Mouse (Mus musculus): ENCODE results near the gene Crip1. TPM values are rescaled to one million over a fixed set of nuclear protein-coding genes. Genes with fewer than 3 reads are reported as not detected.

Gene Crip1
- polyA plus RNA-seq, 1 experiment from 2014 or later, result 148 TPM

- peaks cover 58% of the 10 kb centered on the region for H3K36me3 ChIP-seq (ENCODE audit: control insufficient read depth, insufficient read depth, low read length)
- H3K27ac ChIP-seq (ENCODE audit: low read depth, low read length), result no peak overlapping the region
- ATAC-seq (replicated peaks; ENCODE audit: low FRiP score), result no peak
- H3K27me3 ChIP-seq (replicated peaks; ENCODE audit: control insufficient read depth, insufficient read depth, low read length), result peaks cover 11% of the 10 kb centered on the region
- DNase-seq (ENCODE audit: low spot score), result no peak
- no peak overlapping the region for H3K4me3 ChIP-seq (ENCODE audit: low read depth, low read length)
- H3K9ac ChIP-seq (ENCODE audit: low read depth, low read length), result no peak overlapping the region
- no peak overlapping the region for H3K4me2 ChIP-seq
- no peaks in the 10 kb centered on the region for H3K9me3 ChIP-seq (ENCODE audit: control insufficient read depth, low read length)
- H3K4me1 ChIP-seq (replicated peaks; ENCODE audit: control insufficient read depth, insufficient read depth, low read length), result peaks cover 11% of the 10 kb centered on the region
- whole genome bisulfite sequencing, result 92% methylated on average over 17 of the region's 17 CpGs
Observed at GRCm38 (mm10) chr12:113136492-113137020, 9.6 kb upstream of the Crip1 start.

GRCm38 (mm10) chr12:113137260-113138213 is 8.6 kb upstream of the Crip1 start:
- Histone ChIP-seq H3K4me2 (no peak overlapping the region), H3K27me3 (replicated peaks; ENCODE audit: control insufficient read depth, insufficient read depth, low read length) (peaks cover 21% of the 10 kb centered on the region), H3K9ac (ENCODE audit: low read depth, low read length) (no peak overlapping the region), H3K4me1 (replicated peaks; ENCODE audit: control insufficient read depth, insufficient read depth, low read length) (peaks cover 18% of the 10 kb centered on the region), H3K4me3 (ENCODE audit: low read depth, low read length) (no peak overlapping the region), H3K27ac (ENCODE audit: low read depth, low read length) (no peak overlapping the region), H3K9me3 (ENCODE audit: control insufficient read depth, low read length) (no peaks in the 10 kb centered on the region), H3K36me3 (ENCODE audit: control insufficient read depth, insufficient read depth, low read length) (peaks cover 49% of the 10 kb centered on the region)
- 83% methylated on average over 18 of the region's 18 CpGs for WGBS
- ATAC-seq (replicated peaks; ENCODE audit: low FRiP score) (no peak), DNase-seq (ENCODE audit: low spot score) (no peak)

- Histone ChIP-seq H3K9me3 (ENCODE audit: control insufficient read depth, low read length) (no peaks in the 10 kb centered on the region), H3K36me3 (ENCODE audit: control insufficient read depth, insufficient read depth, low read length) (peaks cover 42% of the 10 kb centered on the region), H3K27ac (ENCODE audit: low read depth, low read length) (no peak overlapping the region), H3K27me3 (replicated peaks; ENCODE audit: control insufficient read depth, insufficient read depth, low read length) (peaks cover 26% of the 10 kb centered on the region), H3K4me2 (no peak overlapping the region), H3K9ac (ENCODE audit: low read depth, low read length) (no peak overlapping the region), H3K4me3 (ENCODE audit: low read depth, low read length) (no peak overlapping the region), H3K4me1 (replicated peaks; ENCODE audit: control insufficient read depth, insufficient read depth, low read length) (peaks cover 21% of the 10 kb centered on the region)
- no peak for ATAC-seq (replicated peaks; ENCODE audit: low FRiP score)
- no peak for DNase-seq (ENCODE audit: low spot score)
- WGBS, result 77% methylated on average over 6 of the region's 6 CpGs
Observed at GRCm38 (mm10) chr12:113138291-113138690, 7.8 kb upstream of the Crip1 start.

GRCm38 (mm10) chr12:113138901-113139864 is 6.9 kb upstream of the Crip1 start:
- Histone ChIP-seq H3K9ac (ENCODE audit: low read depth, low read length) (0 out of 2 replicates have a peak overlapping the region, but pooled peaks have one; percentile 34), H3K4me2 (peak overlapping the region; percentile 94), H3K9me3 (ENCODE audit: control insufficient read depth, low read length) (no peaks in the 10 kb centered on the region), H3K4me1 (replicated peaks; ENCODE audit: control insufficient read depth, insufficient read depth, low read length) (peaks cover 21% of the 10 kb centered on the region), H3K27me3 (replicated peaks; ENCODE audit: control insufficient read depth, insufficient read depth, low read length) (peaks cover 28% of the 10 kb centered on the region), H3K4me3 (ENCODE audit: low read depth, low read length) (peak overlapping the region; percentile 65), H3K36me3 (ENCODE audit: control insufficient read depth, insufficient read depth, low read length) (peaks cover 33% of the 10 kb centered on the region), H3K27ac (ENCODE audit: low read depth, low read length) (no peak overlapping the region)
- WGBS, result 57% methylated on average over 11 of the region's 11 CpGs
- DNase-seq (ENCODE audit: low spot score) (no peak), ATAC-seq (replicated peaks; ENCODE audit: low FRiP score) (no peak)

GRCm38 (mm10) chr12:113139908-113140615 is 6.1 kb upstream of the Crip1 start, which contains the start of gene Crip2:
TSS of gene Crip2 (plus strand) at chr12:113140236.
- WGBS, result under 1% methylated on average over 68 of the region's 68 CpGs
- DNase-seq (ENCODE audit: low spot score) (peak; percentile 89), ATAC-seq (replicated peaks; ENCODE audit: low FRiP score) (peak; percentile 86)
- peaks cover 21% of the 10 kb centered on the region for H3K4me1 ChIP-seq (replicated peaks; ENCODE audit: control insufficient read depth, insufficient read depth, low read length)
- H3K27ac ChIP-seq (ENCODE audit: low read depth, low read length), result no peak within 1 kb of the TSS
- H3K4me3 ChIP-seq (ENCODE audit: low read depth, low read length), result peak within 1 kb of the TSS; percentile 65
- peaks cover 26% of the 10 kb centered on the region for H3K36me3 ChIP-seq (ENCODE audit: control insufficient read depth, insufficient read depth, low read length)
- no peaks in the 10 kb centered on the region for H3K9me3 ChIP-seq (ENCODE audit: control insufficient read depth, low read length)
- H3K9ac ChIP-seq (ENCODE audit: low read depth, low read length), result peak within 1 kb of the TSS; percentile 59
- H3K4me2 ChIP-seq, result peak within 1 kb of the TSS; percentile 94
- H3K27me3 ChIP-seq (replicated peaks; ENCODE audit: control insufficient read depth, insufficient read depth, low read length), result peaks cover 30% of the 10 kb centered on the region

GRCm38 (mm10) chr12:113140616-113141411 is 5.3 kb upstream of the Crip1 start:
- WGBS, result 2% methylated on average over 49 of the region's 49 CpGs
- peak overlapping the region; percentile 59 for H3K9ac ChIP-seq (ENCODE audit: low read depth, low read length)
- DNase-seq (ENCODE audit: low spot score), result no peak
- H3K27ac ChIP-seq (ENCODE audit: low read depth, low read length), result no peak overlapping the region
- peaks cover 30% of the 10 kb centered on the region for H3K27me3 ChIP-seq (replicated peaks; ENCODE audit: control insufficient read depth, insufficient read depth, low read length)
- H3K4me1 ChIP-seq (replicated peaks; ENCODE audit: control insufficient read depth, insufficient read depth, low read length), result peaks cover 21% of the 10 kb centered on the region
- H3K36me3 ChIP-seq (ENCODE audit: control insufficient read depth, insufficient read depth, low read length), result peaks cover 18% of the 10 kb centered on the region
- peak overlapping the region; percentile 65 for H3K4me3 ChIP-seq (ENCODE audit: low read depth, low read length)
- H3K4me2 ChIP-seq, result peak overlapping the region; percentile 94
- ATAC-seq (replicated peaks; ENCODE audit: low FRiP score), result peak; percentile 40
- no peaks in the 10 kb centered on the region for H3K9me3 ChIP-seq (ENCODE audit: control insufficient read depth, low read length)

- WGBS, result 39% methylated on average over 8 of the region's 8 CpGs
- no peak for ATAC-seq (replicated peaks; ENCODE audit: low FRiP score)
- Histone ChIP-seq H3K27ac (ENCODE audit: low read depth, low read length) (peak overlapping the region; percentile 62; the same call in 1 of the 2 replicates), H3K9ac (ENCODE audit: low read depth, low read length) (0 out of 2 replicates have a peak overlapping the region, but pooled peaks have one; percentile 12), H3K4me1 (replicated peaks; ENCODE audit: control insufficient read depth, insufficient read depth, low read length) (peaks cover 25% of the 10 kb centered on the region), H3K4me3 (ENCODE audit: low read depth, low read length) (peak overlapping the region; percentile 65), H3K9me3 (ENCODE audit: control insufficient read depth, low read length) (no peaks in the 10 kb centered on the region), H3K4me2 (peak overlapping the region; percentile 94), H3K36me3 (ENCODE audit: control insufficient read depth, insufficient read depth, low read length) (peaks cover 15% of the 10 kb centered on the region), H3K27me3 (replicated peaks; ENCODE audit: control insufficient read depth, insufficient read depth, low read length) (peaks cover 33% of the 10 kb centered on the region)
- DNase-seq (ENCODE audit: low spot score), result no peak
Observed at GRCm38 (mm10) chr12:113141531-113141973, 4.6 kb upstream of the Crip1 start.

Data from liver, embryonic 11.5 days (tissue).